Mouse (Mus musculus) lung, postnatal 0 days (tissue): ENCODE measurements around the gene Olfr978.

ENCODE experiments used
- CTCF ChIP-seq: IDR thresholded peaks from 2 replicates; pipeline ENCODE4 v1.5.1; 2016; ENCODE audit warnings: antibody characterized with exemption, mild to moderate bottlenecking
- EP300 ChIP-seq: IDR thresholded peaks from 2 replicates; pipeline ENCODE4 v1.6.1; 2016; ENCODE audit warnings: antibody characterized with exemption, mild to moderate bottlenecking, control low read depth

DNA sequence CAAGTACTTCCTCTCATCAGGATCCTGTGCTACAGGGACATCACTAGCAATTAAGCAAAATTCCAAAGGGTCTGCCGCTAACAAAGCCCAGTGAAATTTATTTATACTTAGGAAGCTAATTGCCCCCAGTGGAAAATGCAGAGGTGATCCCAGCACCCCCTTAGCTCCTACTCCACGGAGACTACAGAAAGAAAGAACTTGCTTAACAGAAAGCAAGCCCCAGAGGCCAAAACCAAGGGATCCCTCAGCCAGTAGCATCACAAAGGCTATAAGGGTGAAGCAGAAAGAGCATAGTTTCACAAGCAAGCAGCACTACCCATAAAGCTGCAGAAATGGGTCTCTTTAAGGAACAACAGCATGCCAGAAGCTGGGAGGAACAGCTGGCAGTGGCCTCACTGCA is 29.3 kb downstream of the Olfr978 start, which contains the start of gene Olfr981:
- no peak for TF ChIP-seq CTCF
- TF ChIP-seq EP300, result no peak
